Mouse (Mus musculus) E14TG2a.4 (cell line): ENCODE measurements around the gene Tacr1.

ENCODE experiments used
- CTCF ChIP-seq: conservative IDR thresholded peaks from 2 replicates; pipeline ENCODE4 v1.5.1; 2014; ENCODE audit warnings: low read length
- POU5F1 ChIP-seq: IDR thresholded peaks from 2 replicates; pipeline ENCODE4 v1.6.1; 2014; ENCODE audit warnings: low read length, borderline replicate concordance

- TF ChIP-seq CTCF, result no peak
- TF ChIP-seq POU5F1, result no peak
These were observed 202.7 kb downstream of the Tacr1 start for GRCm38 (mm10) chr6:82604791-82605190.
